Mouse (Mus musculus) midbrain, embryonic 11.5 days (tissue): ENCODE data around the gene Bcap31. TPM values are rescaled to one million over a fixed set of nuclear protein-coding genes. Genes with fewer than 3 reads are reported as not detected.
A peak's percentile ranks its signal among the peaks of the same experiment; 100 is the strongest.
"Not testable (repeated sequence)": the region's sequence is repeated elsewhere in the genome, so short reads cannot be mapped to it uniquely, and the experiment has no call there.

ENCODE experiments used
- ATAC-seq: fragments of 200-750 bp; cut with Nextera tagmentation; 2 replicates; pipeline ENCODE4 v1.8.0; 2017; ENCODE audit warnings: moderate TSS enrichment, moderate library complexity; ENCODE audit not compliant: low FRiP score
- DNase-seq: peaks from one replicate; pipeline ENCODE4 v3.0.0; 2015; ENCODE audit warnings: low spot score; ENCODE audit errors: missing footprints
- H3K27ac ChIP-seq: fragments of 300-500 bp; sonication (generic); 2 replicates; pipeline ENCODE4 v1.5.1; 2014; ENCODE audit warnings: low read depth, low read length
- H3K27me3 ChIP-seq: fragments of 300-500 bp; sonication (generic); 2 replicates; pipeline ENCODE4 v1.6.1; 2014; ENCODE audit warnings: mild to moderate bottlenecking, low read length, moderate library complexity, mixed read lengths; ENCODE audit not compliant: control insufficient read depth, insufficient read depth
- H3K36me3 ChIP-seq: fragments of 300-500 bp; sonication (generic); 2 replicates; pipeline ENCODE4 v1.6.1; 2014; ENCODE audit warnings: mild to moderate bottlenecking, low read length, moderate library complexity, mixed read lengths; ENCODE audit not compliant: control insufficient read depth, insufficient read depth
- H3K4me1 ChIP-seq: fragments of 300-500 bp; sonication (generic); 2 replicates; pipeline ENCODE4 v1.6.1; 2014; ENCODE audit warnings: low read length; ENCODE audit not compliant: control insufficient read depth, insufficient read depth
- H3K4me2 ChIP-seq: fragments of 300-500 bp; sonication (generic); 2 replicates; pipeline ENCODE4 v1.6.1; 2014; ENCODE audit warnings: mild to moderate bottlenecking, moderate library complexity
- H3K4me3 ChIP-seq: fragments of 300-500 bp; sonication (generic); 2 replicates; pipeline ENCODE4 v1.5.1; 2014; ENCODE audit warnings: low read depth, low read length
- H3K9ac ChIP-seq: fragments of 300-500 bp; sonication (generic); 2 replicates; pipeline ENCODE4 v1.6.1; 2014; ENCODE audit warnings: low read length
- H3K9me3 ChIP-seq: fragments of 300-500 bp; sonication (generic); 2 replicates; pipeline ENCODE4 v1.6.1; 2016; ENCODE audit warnings: low read length; ENCODE audit not compliant: control insufficient read depth
- WGBS: fragments of 180-500 bp; shearing (Covaris S2); extraction: QIAGEN DNeasy Blood & Tissue Kit; methylation state at CpG from one replicate; pipeline ENCODE4 v1.1.7; 2014; 5-methylcytosine and 5-hydroxymethylcytosine counted together
- polyA plus RNA-seq: library from polyadenylated mRNA; unstranded; fragments of >200 nt; fragmentation: Nextera tagmentation; extraction: Ambion mirVana; gene quantifications from 2 replicates; pipeline ENCODE4 v1.2.1, GENCODE M21; 2014

Bcap31 gene
- polyA plus RNA-seq = 144 and 154 TPM in 2 replicates

- Histone ChIP-seq H3K27ac (peak within 1 kb of the TSS; percentile 67), H3K9me3 (no peaks in the 10 kb centered on the region), H3K4me1 (peaks cover 19% of the 10 kb centered on the region), H3K4me3 (peak within 1 kb of the TSS; percentile 50), H3K27me3 (no peaks in the 10 kb centered on the region), H3K9ac (peak within 1 kb of the TSS; percentile 66), H3K4me2 (peak within 1 kb of the TSS; percentile 66), H3K36me3 (no peaks in the 10 kb centered on the region; the same call in 1 of the 2 replicates)
- peak; percentile 93 for ATAC-seq
- DNase-seq = peak; percentile 98
- WGBS = 18% methylated on average over 31 of the region's 45 CpGs
These were observed at the start of gene Bcap31, which contains the start of gene Abcd1 for GRCm38 (mm10) chrX:73716109-73716661. TSS of gene Bcap31 (minus strand) at chrX:73716175. TSS of gene Abcd1 (plus strand) at chrX:73716597.

- no peak overlapping the region for H3K4me3 ChIP-seq
- 56% methylated on average over 1 of the region's 1 CpGs for WGBS
These were observed 49.3 kb upstream of the Bcap31 start for GRCm38 (mm10) chrX:73765311-73765710.

GRCm38 (mm10) chrX:73758611-73759290 is 42.8 kb upstream of the Bcap31 start:
- ATAC-seq (no peak), DNase-seq (no peak)
- no peaks in the 10 kb centered on the region for H3K9me3 ChIP-seq
- H3K27ac ChIP-seq = no peak overlapping the region
- H3K27me3 ChIP-seq = no peaks in the 10 kb centered on the region
- no peaks in the 10 kb centered on the region for H3K4me1 ChIP-seq
- WGBS = 82% methylated on average over 13 of the region's 13 CpGs
- no peak overlapping the region for H3K4me3 ChIP-seq
- H3K36me3 ChIP-seq = no peaks in the 10 kb centered on the region
- H3K4me2 ChIP-seq = no peak overlapping the region
- no peak overlapping the region for H3K9ac ChIP-seq

More at GRCm38 (mm10) chrX:73765311-73765710, 49.3 kb upstream of the Bcap31 start:
- no peaks in the 10 kb centered on the region for H3K9me3 ChIP-seq
- ATAC-seq (no peak), DNase-seq (no peak)
- H3K27me3 ChIP-seq = no peaks in the 10 kb centered on the region
- H3K36me3 ChIP-seq = no peaks in the 10 kb centered on the region
- H3K9ac ChIP-seq = no peak overlapping the region
- no peaks in the 10 kb centered on the region for H3K4me1 ChIP-seq
- H3K27ac ChIP-seq = no peak overlapping the region
- no peak overlapping the region for H3K4me2 ChIP-seq

- no peak for ATAC-seq
- Histone ChIP-seq H3K27ac (no peak within 1 kb of the TSS), H3K4me2 (no peak within 1 kb of the TSS), H3K9me3 (no peaks in the 10 kb centered on the region), H3K4me3 (no peak within 1 kb of the TSS), H3K27me3 (no peaks in the 10 kb centered on the region), H3K4me1 (no peaks in the 10 kb centered on the region), H3K9ac (no peak within 1 kb of the TSS), H3K36me3 (no peaks in the 10 kb centered on the region)
- 64% methylated on average over 5 of the region's 5 CpGs for WGBS
- no peak for DNase-seq
These were observed 40.6 kb upstream of the Bcap31 start, which contains the start of gene Plxnb3 for GRCm38 (mm10) chrX:73756334-73757140. TSS of gene Plxnb3 (plus strand) at chrX:73757090.

- WGBS = 95% methylated on average over 1 of the region's 1 CpGs
- Histone ChIP-seq H3K27ac (no peak overlapping the region), H3K4me1 (no peaks in the 10 kb centered on the region), H3K4me2 (no peak overlapping the region), H3K27me3 (no peaks in the 10 kb centered on the region), H3K4me3 (no peak overlapping the region), H3K9me3 (no peaks in the 10 kb centered on the region), H3K36me3 (no peaks in the 10 kb centered on the region), H3K9ac (no peak overlapping the region)
- DNase-seq (no peak), ATAC-seq (no peak)
These were observed 33.0 kb upstream of the Bcap31 start for GRCm38 (mm10) chrX:73748977-73749376.

- ATAC-seq (no peak), DNase-seq (no peak)
- H3K9me3 ChIP-seq = no peaks in the 10 kb centered on the region
- H3K4me1 ChIP-seq = no peaks in the 10 kb centered on the region
- no peak overlapping the region for H3K4me2 ChIP-seq
- 79% methylated on average over 1 of the region's 1 CpGs for WGBS
- no peaks in the 10 kb centered on the region for H3K27me3 ChIP-seq
- H3K27ac ChIP-seq = no peak overlapping the region
- H3K36me3 ChIP-seq = no peaks in the 10 kb centered on the region
- H3K4me3 ChIP-seq = no peak overlapping the region
- no peak overlapping the region for H3K9ac ChIP-seq
These were observed 29.0 kb upstream of the Bcap31 start for GRCm38 (mm10) chrX:73744774-73745481.

GRCm38 (mm10) chrX:73739841-73740240 is 23.9 kb upstream of the Bcap31 start:
- not testable (repeated sequence) for H3K4me2 ChIP-seq, H3K4me3 ChIP-seq, H3K27ac ChIP-seq, ATAC-seq, DNase-seq, H3K9ac ChIP-seq, H3K9me3 ChIP-seq, H3K36me3 ChIP-seq, H3K4me1 ChIP-seq, H3K27me3 ChIP-seq
- WGBS = 88% methylated on average over 7 of the region's 7 CpGs

GRCm38 (mm10) chrX:73739151-73739550 is 23.2 kb upstream of the Bcap31 start:
- ATAC-seq (no peak), DNase-seq (no peak)
- Histone ChIP-seq H3K36me3 (no peaks in the 10 kb centered on the region), H3K4me1 (no peaks in the 10 kb centered on the region), H3K27me3 (no peaks in the 10 kb centered on the region), H3K4me3 (no peak overlapping the region), H3K27ac (no peak overlapping the region), H3K9ac (no peak overlapping the region), H3K9me3 (no peaks in the 10 kb centered on the region), H3K4me2 (no peak overlapping the region)
- WGBS = 72% methylated on average over 5 of the region's 5 CpGs
